Mouse (Mus musculus): Measurements from ENCODE around the gene Apcs. TPM values are rescaled to one million over a fixed set of nuclear protein-coding genes. Genes with fewer than 3 reads are reported as not detected.

The Apcs gene
- not detected for total RNA-seq (2021)

- DNase-seq (ENCODE audit: low spot score in 2 of 2): no peak
- intact Hi-C loops (cut with DNase I): no loop called here
Measured at GRCm38 (mm10) chr1:172894777-172895357, at the start of gene Apcs. Gene Apcs, minus strand, starts transcription at chr1:172895041.

- no peak for DNase-seq (ENCODE audit: low spot score in 2 of 2)
- intact Hi-C loops (cut with DNase I): no loop called here
Measured at GRCm38 (mm10) chr1:172932197-172932596, 37.4 kb upstream of the Apcs start.

GRCm38 (mm10) chr1:172918450-172918849 is 23.6 kb upstream of the Apcs start:
- intact Hi-C loops (cut with DNase I): no loop called here
- peak in 1 of 2 experiments; percentile 5 for DNase-seq (ENCODE audit: low spot score in 2 of 2)

- intact Hi-C loops (cut with DNase I): no loop called here
- no peak for DNase-seq (ENCODE audit: low spot score in 2 of 2)
Measured at GRCm38 (mm10) chr1:172917115-172917514, 22.3 kb upstream of the Apcs start.

GRCm38 (mm10) chr1:172903313-172903712 is 8.5 kb upstream of the Apcs start:
- intact Hi-C loops (cut with DNase I): no loop called here
- DNase-seq (ENCODE audit: low spot score in 2 of 2): no peak

GRCm38 (mm10) chr1:172895435-172895834 is 594 bp upstream of the Apcs start:
- no peak for DNase-seq (ENCODE audit: low spot score in 2 of 2)
- intact Hi-C loops (cut with DNase I): no loop called here

GRCm38 (mm10) chr1:172876675-172877074 is 18.2 kb downstream of the Apcs start:
- DNase-seq (ENCODE audit: low spot score in 2 of 2): no peak
- intact Hi-C loops (cut with DNase I): no loop called here

GRCm38 (mm10) chr1:172875265-172875664 is 19.6 kb downstream of the Apcs start:
- DNase-seq (ENCODE audit: low spot score in 2 of 2): no peak
- intact Hi-C loops (cut with DNase I): no loop called here

- DNase-seq (ENCODE audit: low spot score in 2 of 2): no peak
- intact Hi-C loops (cut with DNase I): no loop called here
Measured at GRCm38 (mm10) chr1:172848171-172848570, 46.7 kb downstream of the Apcs start.

- intact Hi-C loops (cut with DNase I): no loop called here
- DNase-seq (ENCODE audit: low spot score in 2 of 2): no peak
Measured at GRCm38 (mm10) chr1:172847044-172847761, 47.6 kb downstream of the Apcs start.

Other genes starting within 250 kb of the Apcs start
- gene Crp, start 197.0 kb downstream of the Apcs start, total RNA-seq (2021): not detected
- gene Olfr16, start 55.4 kb upstream of the Apcs start, total RNA-seq (2021): not detected
- not detected for gene Olfr1408, start 242.3 kb upstream of the Apcs start, total RNA-seq (2021)